Mouse (Mus musculus): ENCODE results near the gene Mlh3.

Mlh3 gene

DNA sequence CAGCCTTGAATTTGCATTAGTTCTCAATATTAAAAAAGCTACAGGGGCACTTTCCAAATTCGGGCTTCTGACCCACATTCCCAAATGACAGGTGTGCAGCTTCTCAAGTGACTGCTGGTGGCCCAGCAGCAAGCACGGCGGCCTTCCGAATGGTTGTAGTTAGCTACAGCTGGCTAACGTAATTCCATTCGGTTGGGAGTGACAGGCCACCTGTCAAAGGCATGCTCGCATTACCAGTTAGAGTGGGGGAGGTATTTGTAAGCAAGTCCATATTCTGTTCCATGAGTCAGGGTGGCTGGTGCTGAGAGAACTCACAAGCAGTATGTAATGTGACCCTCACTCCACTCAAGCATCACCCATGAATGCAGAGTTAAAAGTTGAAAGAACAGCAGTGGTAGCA, 43.2 kb downstream of the Mlh3 start:
- DNase-seq (ENCODE audit: low read depth), result no peak

- peak; percentile 75 for DNase-seq (ENCODE audit: low read depth)
Measured at GRCm38 (mm10) chr12:85219905-85220290, 50.5 kb downstream of the Mlh3 start.

GRCm38 (mm10) chr12:85219236-85219904, 51.0 kb downstream of the Mlh3 start, which contains the start of gene Eif2b2:
Gene Eif2b2 (plus strand): TSS chr12:85219481.
- peak; percentile 95 for DNase-seq (ENCODE audit: low read depth)

- no peak for DNase-seq (ENCODE audit: low read depth)
Measured at GRCm38 (mm10) chr12:85217733-85218310, 52.6 kb downstream of the Mlh3 start.

GRCm38 (mm10) chr12:85215031-85215430, 55.4 kb downstream of the Mlh3 start:
- DNase-seq (ENCODE audit: low read depth), result no peak

DNA sequence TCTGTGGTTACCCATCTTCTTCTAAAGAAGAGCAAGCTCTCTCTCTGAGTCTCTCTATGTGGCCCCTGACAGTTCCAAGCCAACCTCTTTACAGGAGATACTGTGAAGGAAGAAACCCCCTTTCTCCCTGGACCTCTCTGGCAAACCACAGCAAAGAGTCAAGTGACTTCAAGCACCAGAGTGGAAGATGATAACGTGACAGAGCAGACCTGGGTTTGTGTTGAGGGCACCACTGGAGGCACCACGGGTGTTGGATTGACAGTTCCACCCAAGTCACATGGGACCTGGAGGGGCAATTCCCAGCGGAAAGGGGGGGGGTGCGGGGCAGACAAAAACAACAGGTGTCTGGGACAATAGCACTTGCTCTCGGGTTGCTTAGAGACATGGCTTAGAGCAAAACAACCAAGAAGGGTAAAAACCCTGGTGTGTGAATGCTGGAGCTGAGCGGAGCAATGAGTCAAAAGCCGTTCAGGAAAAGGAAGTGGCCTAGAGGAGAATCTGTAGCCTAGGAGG, 61.7 kb downstream of the Mlh3 start:
- DNase-seq (ENCODE audit: low read depth), result no peak

DNA sequence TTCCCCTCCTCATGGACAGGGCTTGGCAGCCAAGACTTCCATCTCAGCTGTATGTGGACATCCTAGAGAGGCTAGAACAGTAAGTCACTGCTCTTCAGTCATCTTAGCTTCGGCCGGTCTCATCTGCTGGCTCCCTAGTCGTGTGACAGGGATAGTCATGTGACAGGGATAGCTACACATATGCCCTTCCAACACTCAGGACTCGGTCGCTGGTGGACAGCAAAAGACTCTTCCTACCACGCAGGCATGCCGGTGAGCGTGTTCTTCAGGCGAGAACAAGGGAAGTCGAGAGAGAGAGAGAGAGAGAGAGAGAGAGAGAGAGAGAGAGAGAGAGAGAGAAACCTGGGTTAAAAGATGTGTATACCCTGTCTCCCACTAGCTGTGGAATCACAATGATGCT, 65.0 kb downstream of the Mlh3 start:
- no peak for DNase-seq (ENCODE audit: low read depth)

DNA sequence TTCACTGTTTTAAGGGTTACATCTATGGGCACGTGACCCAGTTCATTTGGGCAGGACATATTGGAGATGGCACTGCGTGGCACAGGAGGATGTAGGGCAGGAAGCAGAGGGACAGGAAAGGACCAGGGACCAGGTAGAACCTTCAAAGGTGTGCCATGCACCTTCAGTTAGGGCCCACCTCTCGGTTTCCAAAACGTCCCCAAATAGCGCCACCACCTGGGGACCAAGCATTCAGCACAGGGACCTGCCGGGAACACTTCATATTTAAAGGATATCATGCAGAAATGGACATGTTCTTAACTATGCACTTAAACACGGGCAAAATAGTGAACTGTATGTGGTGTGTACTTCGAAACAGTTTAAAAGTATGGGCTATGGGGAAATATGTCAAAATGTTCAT, 66.3 kb downstream of the Mlh3 start:
- DNase-seq (ENCODE audit: low read depth), result no peak

DNA sequence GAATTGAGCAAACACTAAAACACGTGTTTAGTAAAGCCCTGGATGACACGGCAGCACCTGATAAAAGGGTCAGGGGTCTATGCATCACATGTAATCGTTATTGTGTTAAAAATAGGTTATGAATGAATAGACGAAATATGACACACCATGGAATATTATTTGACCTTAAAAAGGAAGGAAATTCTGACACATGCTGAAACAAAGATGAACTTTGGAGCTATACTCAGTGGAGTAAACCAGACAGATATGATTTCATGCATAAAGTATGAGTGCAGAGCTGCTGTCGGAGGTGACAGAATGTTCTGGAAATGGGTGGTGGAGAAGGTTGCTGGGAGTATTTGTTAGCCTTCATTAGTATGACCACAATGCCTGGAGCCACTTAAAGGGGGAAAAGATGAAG, 66.7 kb downstream of the Mlh3 start:
- no peak for DNase-seq (ENCODE audit: low read depth)

DNA sequence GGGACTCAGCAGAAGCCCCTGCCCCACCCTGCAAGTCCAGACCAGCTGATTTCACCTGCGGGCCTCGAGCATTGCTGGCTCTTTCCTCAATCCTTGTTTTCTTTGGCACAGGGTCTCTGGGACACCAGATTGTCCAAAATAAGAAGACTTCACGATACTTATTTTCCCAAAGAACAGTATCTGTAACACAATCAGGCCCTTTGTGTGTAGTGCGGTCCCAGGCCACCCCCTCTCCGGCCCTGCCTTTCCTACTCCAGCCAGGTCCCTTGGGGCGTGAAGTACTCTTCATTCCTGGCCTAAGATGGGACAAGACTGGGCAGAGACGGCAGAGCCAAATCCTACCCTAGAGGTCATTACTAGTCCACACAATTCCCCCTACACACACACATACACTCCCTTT, 68.2 kb downstream of the Mlh3 start:
- DNase-seq (ENCODE audit: low read depth), result no peak

GRCm38 (mm10) chr12:85201830-85202147, 68.6 kb downstream of the Mlh3 start:
- no peak for DNase-seq (ENCODE audit: low read depth)

GRCm38 (mm10) chr12:85200929-85201829, 69.2 kb downstream of the Mlh3 start:
- no peak for DNase-seq (ENCODE audit: low read depth)

DNA sequence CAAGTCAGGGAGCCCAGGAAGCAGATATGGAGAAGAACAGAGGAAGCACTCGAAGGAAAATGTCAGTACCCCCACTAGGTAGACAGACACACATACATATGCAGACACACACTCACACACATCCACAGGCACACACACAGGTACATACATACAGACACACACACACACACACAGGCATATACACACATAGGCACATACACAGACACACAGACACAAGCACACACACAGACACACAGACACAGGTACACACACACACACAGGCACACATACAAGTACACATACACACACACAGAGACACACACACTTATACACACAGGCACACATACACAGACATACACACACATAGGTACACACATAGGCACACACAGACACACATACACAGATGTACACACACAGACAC, 70.4 kb downstream of the Mlh3 start:
- DNase-seq (ENCODE audit: low read depth), result no peak

GRCm38 (mm10) chr12:85197936-85198335, 72.5 kb downstream of the Mlh3 start:
- no peak for DNase-seq (ENCODE audit: low read depth)

- DNase-seq (ENCODE audit: low read depth), result no peak
Measured at GRCm38 (mm10) chr12:85197371-85197770, 73.0 kb downstream of the Mlh3 start.

- DNase-seq (ENCODE audit: low read depth), result no peak
Measured at GRCm38 (mm10) chr12:85196191-85196590, 74.2 kb downstream of the Mlh3 start.

DNA sequence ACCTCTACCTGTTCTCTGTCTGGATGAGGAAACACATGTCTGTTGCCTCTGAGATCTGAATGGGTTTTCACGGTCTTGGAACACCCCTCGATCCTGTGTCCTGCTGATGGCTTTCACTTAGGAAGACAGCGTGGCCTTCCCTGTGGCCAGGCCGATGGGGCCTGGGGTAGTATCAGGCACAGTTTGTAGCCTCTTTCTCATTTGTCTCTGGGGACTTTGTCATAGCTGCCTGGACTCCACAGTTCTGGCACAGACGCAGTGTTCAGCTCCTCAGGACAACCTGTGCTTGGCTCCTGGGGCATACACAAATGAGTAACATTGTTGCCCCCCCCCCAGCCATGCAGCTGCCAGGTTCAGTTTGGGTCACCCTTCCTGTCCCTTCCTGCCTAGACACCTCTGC, 75.3 kb downstream of the Mlh3 start:
- no peak for DNase-seq (ENCODE audit: low read depth)

DNA sequence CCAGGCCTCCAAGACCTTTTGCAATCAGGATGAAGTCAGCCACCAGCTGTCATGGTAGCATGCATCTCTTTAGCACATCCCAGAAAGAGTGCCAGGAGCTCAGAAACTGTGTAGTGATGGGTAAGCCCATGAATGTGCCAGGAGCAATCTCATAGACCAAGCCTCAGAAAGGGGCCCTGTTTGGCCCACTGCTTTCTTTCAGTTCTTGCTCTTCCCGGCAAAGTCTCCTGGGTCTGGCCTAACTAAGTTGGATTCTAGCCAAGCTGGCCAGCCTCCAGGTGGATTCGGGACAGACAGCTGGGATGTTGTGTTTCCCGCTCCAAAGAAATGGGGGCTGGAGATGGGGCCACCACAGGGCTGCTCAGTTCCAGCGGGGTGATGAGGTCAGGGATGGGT, 75.8 kb downstream of the Mlh3 start:
- DNase-seq (ENCODE audit: low read depth), result no peak

GRCm38 (mm10) chr12:85193923-85194622, 76.3 kb downstream of the Mlh3 start:
- DNase-seq (ENCODE audit: low read depth), result no peak

DNA sequence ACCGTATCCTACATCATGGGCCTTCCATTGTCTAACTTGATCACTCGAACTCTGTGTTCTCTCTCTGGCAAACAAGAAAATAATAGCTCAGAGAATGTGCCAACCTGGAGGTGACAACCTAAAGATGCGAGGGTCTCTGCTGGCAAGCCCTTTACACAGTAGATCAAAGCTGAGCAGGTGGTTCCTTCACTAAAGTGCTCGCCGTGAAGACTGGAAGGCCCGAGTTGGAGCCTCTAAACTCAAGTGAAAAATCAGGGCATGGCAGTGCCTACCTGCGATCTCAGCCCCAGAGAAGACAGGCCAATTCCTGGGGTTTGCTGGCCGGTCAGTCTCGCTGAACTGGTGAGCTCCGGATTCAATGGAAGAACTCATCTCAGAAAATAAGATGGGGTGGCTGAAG, 77.3 kb downstream of the Mlh3 start:
- DNase-seq (ENCODE audit: low read depth), result no peak

GRCm38 (mm10) chr12:85192461-85193108, 77.8 kb downstream of the Mlh3 start:
- DNase-seq (ENCODE audit: low read depth), result peak; percentile 32

DNA sequence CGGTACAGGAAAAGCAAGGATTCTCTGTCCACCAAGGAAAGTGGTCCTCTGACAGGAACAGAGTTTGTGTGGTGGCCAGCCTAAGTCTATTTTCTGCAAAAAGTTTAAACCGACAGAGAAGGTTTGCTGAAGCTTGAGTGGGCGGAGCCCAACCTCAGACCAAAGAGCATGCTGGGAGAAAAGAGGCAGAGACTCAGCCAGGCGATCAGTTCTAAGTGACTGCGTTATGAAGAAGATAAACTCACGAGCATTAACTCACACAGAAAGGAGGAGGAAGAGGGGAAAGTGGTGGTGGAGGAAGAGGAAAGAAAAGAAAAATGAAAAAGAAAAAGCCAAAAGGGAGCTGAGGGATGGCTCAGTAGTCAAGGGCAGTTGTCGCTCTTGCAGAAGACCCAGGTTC, 80.1 kb downstream of the Mlh3 start:
- no peak for DNase-seq (ENCODE audit: low read depth)
